9 mouse cellular contexts compared by ENCODE assay signal in the genomic region with DNA sequence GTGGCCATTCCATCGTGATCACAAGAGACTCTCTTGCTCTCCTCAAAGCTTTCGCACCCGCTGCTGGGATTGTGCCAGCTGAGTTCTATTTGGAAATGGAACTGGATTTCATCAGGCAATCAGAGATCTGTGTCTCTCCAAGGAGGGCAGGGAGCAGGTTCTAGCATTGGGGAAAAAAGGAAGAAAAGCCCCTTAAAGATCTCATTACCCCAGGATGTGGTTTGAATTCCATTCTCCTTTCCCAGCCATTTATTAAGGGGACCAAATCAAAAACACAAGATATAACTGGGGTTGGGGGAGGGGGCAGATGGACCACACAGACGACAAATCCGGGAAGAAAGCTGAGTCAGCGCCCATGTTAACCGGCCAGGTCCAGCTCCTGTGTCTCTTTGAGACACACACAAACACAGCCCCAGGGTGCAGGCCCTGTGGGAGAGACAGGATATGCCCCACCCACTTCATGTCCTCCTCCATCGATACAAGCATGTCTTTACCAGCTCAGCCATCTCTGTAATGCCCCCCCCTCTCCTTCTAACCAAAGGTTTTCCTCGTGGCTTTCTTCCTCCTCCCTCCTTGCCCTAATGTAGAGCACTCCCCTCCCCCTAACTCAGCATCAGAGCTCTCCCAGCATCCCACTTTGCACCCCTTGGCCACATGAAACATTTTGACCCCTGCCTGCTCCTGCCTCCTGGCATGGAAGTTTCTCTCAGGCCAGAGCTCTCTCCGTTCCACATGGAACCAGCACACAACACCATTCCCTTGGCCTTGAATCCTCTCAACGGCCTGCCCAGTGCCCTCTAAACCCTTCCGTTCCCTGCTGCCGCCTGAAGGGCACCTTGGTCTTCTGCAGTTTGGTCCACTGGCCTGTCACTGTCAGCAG. TPM values are rescaled to one million over a fixed set of nuclear protein-coding genes. Genes with fewer than 3 reads are reported as not detected.
DNase-seq lines count a peak whose midpoint lies in the region; ATAC-seq and TF ChIP-seq lines count a peak whose summit lies in the region.
"Had no signal": no experiment of that assay in that cellular context is flagged by ENCODE, and none has a peak within 500 bp of the region (broad histone marks: within the 10 kb centered on the region; RNA-seq: fewer than 3 reads in every experiment).

No protein-coding gene starts in this region.

- no peaks in the 10 kb centered on the region for H3K9me3 ChIP-seq in heart, postnatal 0 days (replicated peaks; ENCODE audit: control insufficient read depth, low read length)
- no peaks in the 10 kb centered on the region for H3K9me3 ChIP-seq in midbrain, embryonic 15.5 days
- H3K9me3 ChIP-seq: liver, embryonic 13.5 days had no signal

- H3K36me3 ChIP-seq in heart, postnatal 0 days (replicated peaks; ENCODE audit: control insufficient read depth, insufficient read depth, low read length) = no peaks in the 10 kb centered on the region
- no peaks in the 10 kb centered on the region for H3K36me3 ChIP-seq in midbrain, embryonic 15.5 days (replicated peaks)
- H3K36me3 ChIP-seq: liver, embryonic 13.5 days had no signal

- 0 out of 2 replicates have a peak, but pooled peaks have one; percentile 24 for ATAC-seq in heart, postnatal 0 days (ENCODE audit: insufficient read depth, low read depth)
- no peak for ATAC-seq in midbrain, embryonic 15.5 days (replicated peaks)

- no peak for DNase-seq in heart, postnatal 0 days (ENCODE audit: low spot score)
- DNase-seq in heart, adult 9 months (ENCODE audit: low spot score in 2 of 2) = no peak
- peak; percentile 47 for DNase-seq in right cerebral cortex, postnatal 4 days
- DNase-seq in right cerebral cortex, adult 2 months (ENCODE audit: low spot score in 2 of 2) = no peak
- DNase-seq in adrenal gland, postnatal 36 days = peak; percentile 27 to 43
- DNase-seq in naive thymus-derived CD4-positive, alpha-beta T cell, adult 2 months (ENCODE audit: low read depth) = peak; percentile 46
- no peak for DNase-seq in cerebellum, postnatal 4 days (ENCODE audit: low spot score in 2 of 2)
- DNase-seq: liver, embryonic 13.5 days had no signal

- no peak overlapping the region for H3K9ac ChIP-seq in heart, postnatal 0 days (replicated peaks; ENCODE audit: low read depth, low read length)
- no peak overlapping the region for H3K9ac ChIP-seq in midbrain, embryonic 15.5 days
- H3K9ac ChIP-seq: liver, embryonic 13.5 days had no signal

- H3K27ac ChIP-seq in heart, postnatal 0 days (ENCODE audit: low read depth) = no peak overlapping the region
- H3K27ac ChIP-seq in midbrain, embryonic 15.5 days = no peak overlapping the region
- H3K27ac ChIP-seq: liver, embryonic 13.5 days had no signal

- H3K4me2 ChIP-seq in heart, postnatal 0 days (ENCODE audit: low read depth, low read length) = no peak overlapping the region
- no peak overlapping the region for H3K4me2 ChIP-seq in midbrain, embryonic 15.5 days
- H3K4me2 ChIP-seq: liver, embryonic 13.5 days had no signal

- 39% methylated on average over 13 of the region's 13 CpGs for WGBS in heart, postnatal 0 days
- 44% methylated on average over 13 of the region's 13 CpGs for WGBS in midbrain, embryonic 15.5 days

- TF ChIP-seq CTCF in heart, postnatal 0 days (IDR thresholded peaks at IDR 0.05; ENCODE audit: low read depth) = no peak

- no peaks in the 10 kb centered on the region for H3K27me3 ChIP-seq in heart, postnatal 0 days (ENCODE audit: control insufficient read depth, insufficient read depth, low read length)
- H3K27me3 ChIP-seq in midbrain, embryonic 15.5 days (replicated peaks) = peaks cover 2% of the 10 kb centered on the region; the same call in 1 of the 2 replicates
- H3K27me3 ChIP-seq: liver, embryonic 13.5 days had no signal

- TF ChIP-seq EP300 in heart, postnatal 0 days (IDR thresholded peaks at IDR 0.05; ENCODE audit: low read depth) = no peak

- no peak overlapping the region for H3K4me3 ChIP-seq in heart, postnatal 0 days (ENCODE audit: low read depth, low read length)
- no peak overlapping the region for H3K4me3 ChIP-seq in midbrain, embryonic 15.5 days
- H3K4me3 ChIP-seq: liver, embryonic 13.5 days had no signal

- H3K4me1 ChIP-seq in heart, postnatal 0 days (ENCODE audit: control insufficient read depth, insufficient read depth) = peaks cover 14% of the 10 kb centered on the region
- H3K4me1 ChIP-seq in midbrain, embryonic 15.5 days = no peaks in the 10 kb centered on the region
- H3K4me1 ChIP-seq: liver, embryonic 13.5 days had no signal

RNA-seq across cellular contexts. Expression of a gene that starts 54.0 kb away (rescaled TPM):
- 6.3 and 12.5 TPM in 2 replicates for total RNA-seq in heart, postnatal 0 days (2014; rRNA removed; ENCODE audit: low replicate concordance)
- polyA plus RNA-seq in heart, postnatal 0 days (2015; fragmentation: Nextera tagmentation; extraction: Ambion mirVana) = 3.6 and 4.4 TPM in 2 replicates
- 10 to 100 TPM; 26.4 to 32.7 TPM for total RNA-seq in adrenal gland, postnatal 36 days (2021)
- 1.0 and 1.6 TPM in 2 replicates for polyA plus RNA-seq in midbrain, embryonic 15.5 days (2015; fragmentation: Nextera tagmentation; extraction: Ambion mirVana)

Comparison
In these comparisons a context has a peak if more than half of its experiments do, and no peak if none do; other contexts are left out.
1. DNase-seq: peak in right cerebral cortex, postnatal 4 days (single experiment), adrenal gland, postnatal 36 days (2 of 2) and naive thymus-derived CD4-positive, alpha-beta T cell, adult 2 months (single experiment); none in heart, postnatal 0 days (single experiment), heart, adult 9 months (0 of 2), right cerebral cortex, adult 2 months (0 of 2) and cerebellum, postnatal 4 days (0 of 2).